Mouse (Mus musculus) midbrain, embryonic 10.5 days (tissue): ENCODE results near the gene Zfp961. TPM values are rescaled to one million over a fixed set of nuclear protein-coding genes. Genes with fewer than 3 reads are reported as not detected.
"Not testable (repeated sequence)": the region's sequence is repeated elsewhere in the genome, so short reads cannot be mapped to it uniquely, and the experiment has no call there.

Experiments used
- DNase-seq: peaks from one replicate; pipeline ENCODE4 v3.0.0-alpha.2; 2017; ENCODE audit warnings: low spot score
- H3K27ac ChIP-seq: fragments of 300-500 bp; sonication (generic); replicated peaks from 2 replicates; pipeline ENCODE4 v1.5.1; 2016; ENCODE audit warnings: mild to moderate bottlenecking
- H3K27me3 ChIP-seq: fragments of 300-500 bp; sonication (generic); 2 replicates; pipeline ENCODE4 v1.6.1; 2016; ENCODE audit warnings: low read depth, mild to moderate bottlenecking; ENCODE audit not compliant: poor library complexity, severe bottlenecking
- H3K36me3 ChIP-seq: fragments of 300-500 bp; sonication (generic); 2 replicates; pipeline ENCODE4 v1.6.1; 2016; ENCODE audit warnings: mild to moderate bottlenecking, moderate library complexity
- H3K4me1 ChIP-seq: fragments of 300-500 bp; sonication (generic); 2 replicates; pipeline ENCODE4 v1.6.1; 2016
- H3K4me3 ChIP-seq: fragments of 300-500 bp; sonication (generic); 2 replicates; pipeline ENCODE4 v1.5.1; 2016; ENCODE audit warnings: mild to moderate bottlenecking, moderate library complexity
- H3K9me3 ChIP-seq: fragments of 300-500 bp; sonication (generic); replicated peaks from 2 replicates; pipeline ENCODE4 v1.6.1; 2016; ENCODE audit warnings: mild to moderate bottlenecking
- WGBS: fragments of 180-500 bp; shearing (Covaris S2); methylation state at CpG from one replicate; pipeline ENCODE4 v1.1.7; 2016; 5-methylcytosine and 5-hydroxymethylcytosine counted together
- polyA plus RNA-seq: library from polyadenylated mRNA; unstranded; fragments of >200 nt; fragmentation: Nextera tagmentation; extraction: Ambion mirVana; gene quantifications from 2 replicates; pipeline ENCODE4 v1.2.1, GENCODE M21; 2016

Gene Zfp961
- polyA plus RNA-seq, 1 experiment from 2014 or later: 26.6 TPM

- no peaks in the 10 kb centered on the region for H3K4me1 ChIP-seq
- H3K36me3 ChIP-seq: no peaks in the 10 kb centered on the region
- no peaks in the 10 kb centered on the region for H3K27me3 ChIP-seq
- H3K9me3 ChIP-seq: no peaks in the 10 kb centered on the region
- WGBS: 84% methylated on average over 3 of the region's 3 CpGs
- DNase-seq: no peak
- H3K27ac ChIP-seq: no peak overlapping the region
- no peak overlapping the region for H3K4me3 ChIP-seq
These were observed 55.1 kb downstream of the Zfp961 start for GRCm38 (mm10) chr8:72005912-72006311.

- Histone ChIP-seq H3K4me3 (no peak overlapping the region), H3K9me3 (no peaks in the 10 kb centered on the region), H3K27me3 (no peaks in the 10 kb centered on the region), H3K27ac (no peak overlapping the region), H3K4me1 (no peaks in the 10 kb centered on the region), H3K36me3 (no peaks in the 10 kb centered on the region)
- 79% methylated on average over 1 of the region's 1 CpGs for WGBS
- DNase-seq: no peak
These were observed 55.9 kb downstream of the Zfp961 start for GRCm38 (mm10) chr8:72006763-72007162.

DNA sequence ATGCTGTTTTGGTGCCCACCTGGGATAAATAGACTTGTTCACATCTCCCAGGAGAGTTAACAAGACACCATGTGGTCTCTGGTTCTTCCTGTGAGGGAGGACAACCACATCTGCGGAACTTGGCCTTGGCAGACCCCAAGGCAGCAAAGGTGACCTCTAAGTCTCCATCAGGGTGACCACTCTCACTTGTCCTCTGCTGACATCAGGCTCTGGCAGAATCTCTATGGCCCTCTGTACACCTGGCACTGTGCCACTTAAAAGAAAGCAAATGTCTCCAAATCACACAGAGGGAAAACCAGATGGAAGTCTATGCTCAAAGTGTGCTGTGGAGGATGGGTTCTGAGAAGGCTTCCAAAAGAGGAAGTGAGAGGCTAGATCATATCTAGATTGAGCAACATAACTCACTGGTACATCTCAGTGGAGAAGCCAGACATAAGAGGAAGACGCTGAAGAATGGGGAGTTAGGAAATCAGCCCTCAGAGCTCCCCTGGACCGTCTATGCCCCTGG lies 57.4 kb downstream of the Zfp961 start:
- no peak for DNase-seq
- H3K27me3 ChIP-seq: no peaks in the 10 kb centered on the region
- WGBS: 84% methylated on average over 3 of the region's 3 CpGs
- H3K9me3 ChIP-seq: no peaks in the 10 kb centered on the region
- no peaks in the 10 kb centered on the region for H3K36me3 ChIP-seq
- H3K4me3 ChIP-seq: no peak overlapping the region
- no peaks in the 10 kb centered on the region for H3K4me1 ChIP-seq
- no peak overlapping the region for H3K27ac ChIP-seq

DNA sequence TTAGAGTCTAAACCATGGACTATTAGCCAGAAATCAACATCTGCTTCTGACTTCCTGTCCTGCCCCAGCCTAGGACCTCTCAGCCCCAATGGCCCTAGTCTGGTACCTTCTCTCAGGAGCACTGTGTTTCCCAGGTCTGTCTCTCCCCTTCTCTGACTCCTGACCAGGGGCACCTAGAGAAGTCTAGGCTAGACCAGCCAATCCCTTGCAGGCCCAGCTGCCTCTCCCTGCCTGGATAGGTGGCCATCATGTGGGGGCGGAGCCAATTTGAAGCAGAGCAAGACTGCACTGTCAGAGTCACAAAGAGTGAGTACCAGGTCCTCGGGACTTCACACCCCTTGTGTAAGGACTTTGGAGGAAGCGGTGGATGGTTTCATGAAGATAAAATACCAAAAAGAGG lies 58.6 kb downstream of the Zfp961 start, which contains the start of gene Cyp4f18:
Gene Cyp4f18 (minus strand): TSS at position 154 of the 400 bp plus-strand sequence.
- H3K4me1 ChIP-seq: no peaks in the 10 kb centered on the region
- H3K4me3 ChIP-seq: no peak within 1 kb of the TSS
- 74% methylated on average over 3 of the region's 3 CpGs for WGBS
- DNase-seq: no peak
- no peaks in the 10 kb centered on the region for H3K36me3 ChIP-seq
- H3K27ac ChIP-seq: no peak within 1 kb of the TSS
- no peaks in the 10 kb centered on the region for H3K9me3 ChIP-seq
- H3K27me3 ChIP-seq: no peaks in the 10 kb centered on the region

GRCm38 (mm10) chr8:72013506-72014228 lies 62.8 kb downstream of the Zfp961 start:
- DNase-seq, H3K9me3 ChIP-seq, H3K36me3 ChIP-seq, H3K27me3 ChIP-seq, H3K27ac ChIP-seq, H3K4me1 ChIP-seq, H3K4me3 ChIP-seq: not testable (repeated sequence)
- WGBS: 83% methylated on average over 5 of the region's 6 CpGs

DNA sequence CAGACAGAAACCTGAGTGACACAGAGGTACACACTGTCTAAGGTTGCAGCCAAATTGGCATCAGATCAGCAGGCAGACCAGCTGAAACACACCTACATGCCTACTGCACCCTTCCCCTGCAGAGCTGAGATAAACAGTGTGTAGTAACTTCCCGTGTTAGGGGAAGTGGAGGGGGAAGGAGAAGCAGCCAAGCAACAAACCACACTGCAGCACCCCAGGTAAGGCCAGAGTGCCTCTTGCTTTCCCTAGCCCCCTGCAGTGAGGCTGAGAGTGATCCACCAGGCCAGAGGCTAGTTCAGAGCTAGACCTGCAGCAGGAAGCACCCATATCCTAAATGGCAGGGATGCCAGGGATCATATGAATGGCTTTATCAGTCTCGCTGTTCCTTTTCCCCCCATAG lies 66.5 kb downstream of the Zfp961 start:
- not testable (repeated sequence) for H3K36me3 ChIP-seq, DNase-seq, H3K4me1 ChIP-seq, H3K27me3 ChIP-seq, H3K27ac ChIP-seq, H3K9me3 ChIP-seq, H3K4me3 ChIP-seq
- WGBS: 76% methylated on average over 2 of the region's 2 CpGs

- no peak overlapping the region for H3K27ac ChIP-seq
- no peaks in the 10 kb centered on the region for H3K4me1 ChIP-seq
- no peak overlapping the region for H3K4me3 ChIP-seq
- no peaks in the 10 kb centered on the region for H3K27me3 ChIP-seq
- no peaks in the 10 kb centered on the region for H3K9me3 ChIP-seq
- no peaks in the 10 kb centered on the region for H3K36me3 ChIP-seq
- WGBS: 84% methylated on average over 2 of the region's 2 CpGs
- no peak for DNase-seq
These were observed 67.3 kb downstream of the Zfp961 start for GRCm38 (mm10) chr8:72018141-72018540.

DNA sequence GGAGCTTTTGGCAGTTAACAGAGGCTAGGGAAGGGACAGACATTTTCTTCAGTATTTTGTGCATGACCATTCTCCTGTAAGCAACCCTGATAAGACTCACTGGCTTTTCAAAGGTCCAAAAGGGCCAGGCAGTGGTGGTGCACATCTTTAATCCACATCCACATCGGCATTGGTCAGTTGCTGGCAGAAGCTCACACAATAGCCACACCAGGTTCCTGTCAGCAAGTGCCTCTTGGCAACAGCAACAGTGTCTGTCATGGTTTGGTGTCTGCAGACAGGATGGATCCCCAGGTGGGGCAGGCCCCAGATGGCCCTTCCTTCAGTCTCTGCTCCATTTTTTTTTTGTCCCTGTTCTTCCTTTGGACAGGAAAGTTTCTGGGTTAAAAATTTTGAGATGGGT lies 68.2 kb downstream of the Zfp961 start:
- H3K4me1 ChIP-seq, H3K9me3 ChIP-seq, H3K36me3 ChIP-seq, H3K27ac ChIP-seq, DNase-seq, H3K27me3 ChIP-seq, H3K4me3 ChIP-seq: not testable (repeated sequence)
- WGBS: 88% methylated on average over 1 of the region's 1 CpGs

DNA sequence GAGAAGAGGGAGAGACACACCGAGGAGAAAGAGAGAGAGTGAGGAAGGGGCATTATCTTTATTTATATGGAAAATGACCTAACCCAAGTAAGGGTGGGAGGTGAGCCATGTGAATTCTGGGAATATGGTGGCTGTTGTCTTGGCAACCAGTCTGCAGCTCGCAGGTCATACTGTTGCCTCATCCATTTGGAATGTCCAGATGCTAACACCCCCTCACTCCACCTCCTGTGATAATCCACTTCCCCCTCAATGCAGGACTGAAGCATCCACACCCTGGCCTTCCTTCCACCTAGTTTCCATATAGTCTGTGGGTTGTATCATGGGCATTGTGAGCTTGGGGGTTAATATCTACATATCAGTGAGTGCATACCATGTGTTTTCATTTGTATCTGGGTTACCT lies 69.0 kb downstream of the Zfp961 start:
- Histone ChIP-seq H3K27ac (no peak overlapping the region), H3K4me1 (no peaks in the 10 kb centered on the region), H3K27me3 (no peaks in the 10 kb centered on the region), H3K4me3 (no peak overlapping the region), H3K36me3 (no peaks in the 10 kb centered on the region), H3K9me3 (no peaks in the 10 kb centered on the region)
- DNase-seq: no peak
- WGBS: 65% methylated on average over 2 of the region's 2 CpGs

DNA sequence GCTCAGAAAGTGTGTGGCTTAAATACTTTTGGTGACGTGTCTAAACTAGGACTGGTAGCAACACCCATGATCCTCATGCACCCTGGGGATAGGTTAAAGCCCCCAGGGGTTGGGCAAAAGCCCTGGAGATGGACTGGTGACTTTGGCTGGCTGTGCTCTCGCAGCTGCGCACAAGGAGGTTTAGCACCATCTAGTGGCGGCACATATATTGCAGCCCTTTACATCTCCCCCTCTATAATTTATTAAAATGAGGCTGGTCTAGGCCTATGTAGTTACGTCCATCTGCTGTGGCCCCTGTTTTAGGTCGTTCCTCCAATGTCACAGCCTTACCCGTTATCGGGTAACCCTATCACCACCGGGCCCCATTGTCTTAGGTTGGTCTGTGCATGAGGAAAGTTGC lies 74.0 kb downstream of the Zfp961 start:
- not testable (repeated sequence) for H3K27ac ChIP-seq, DNase-seq, H3K4me1 ChIP-seq, H3K27me3 ChIP-seq, H3K4me3 ChIP-seq, H3K36me3 ChIP-seq, H3K9me3 ChIP-seq
- WGBS: 19% methylated on average over 5 of the region's 9 CpGs

- not testable (repeated sequence) for H3K27me3 ChIP-seq, H3K27ac ChIP-seq, H3K9me3 ChIP-seq, DNase-seq, H3K4me1 ChIP-seq, H3K36me3 ChIP-seq, H3K4me3 ChIP-seq
- WGBS: 48% methylated on average over 4 of the region's 4 CpGs
These were observed 82.1 kb downstream of the Zfp961 start for GRCm38 (mm10) chr8:72032926-72033325.

- H3K9me3 ChIP-seq, H3K36me3 ChIP-seq, H3K27me3 ChIP-seq, H3K4me1 ChIP-seq, DNase-seq, H3K27ac ChIP-seq, H3K4me3 ChIP-seq: not testable (repeated sequence)
- 86% methylated on average over 4 of the region's 4 CpGs for WGBS
These were observed 90.1 kb downstream of the Zfp961 start, which contains the start of gene Olfr372 for GRCm38 (mm10) chr8:72040918-72041317. Gene Olfr372, plus strand, starts transcription at chr8:72041218.

- H3K4me3 ChIP-seq: no peak overlapping the region
- no peaks in the 10 kb centered on the region for H3K36me3 ChIP-seq
- H3K4me1 ChIP-seq: no peaks in the 10 kb centered on the region
- H3K27me3 ChIP-seq: no peaks in the 10 kb centered on the region
- 82% methylated on average over 1 of the region's 1 CpGs for WGBS
- no peak overlapping the region for H3K27ac ChIP-seq
- DNase-seq: no peak
- H3K9me3 ChIP-seq: no peaks in the 10 kb centered on the region
These were observed 91.7 kb downstream of the Zfp961 start for GRCm38 (mm10) chr8:72042493-72042892.
